Mouse (Mus musculus): ENCODE data around the gene Cemip. TPM values are rescaled to one million over a fixed set of nuclear protein-coding genes. Genes with fewer than 3 reads are reported as not detected.
A peak's percentile ranks its signal among the peaks of the same experiment; 100 is the strongest.

Cemip gene
- polyA plus RNA-seq, 1 experiment from 2014 or later = 0.62 TPM

GRCm38 (mm10) chr7:84088971-84089370 is 2.7 kb upstream of the Cemip start:
- 22% methylated on average over 4 of the region's 4 CpGs for WGBS
- Histone ChIP-seq H3K36me3 (no peaks in the 10 kb centered on the region), H3K4me3 (no peak overlapping the region), H3K4me1 (replicated peaks) (peaks cover 20% of the 10 kb centered on the region), H3K4me2 (no peak overlapping the region), H3K27me3 (peaks cover 15% of the 10 kb centered on the region; the same call in 1 of the 2 replicates), H3K27ac (replicated peaks) (no peak overlapping the region), H3K9ac (no peak overlapping the region), H3K9me3 (no peaks in the 10 kb centered on the region)
- ATAC-seq (ENCODE audit: low FRiP score, low read depth) = no peak

- no peak overlapping the region for H3K9ac ChIP-seq
- no peak for ATAC-seq (ENCODE audit: low FRiP score, low read depth)
- H3K4me1 ChIP-seq (replicated peaks) = peaks cover 20% of the 10 kb centered on the region
- no peaks in the 10 kb centered on the region for H3K9me3 ChIP-seq
- no peak overlapping the region for H3K27ac ChIP-seq (replicated peaks)
- 87% methylated on average over 3 of the region's 3 CpGs for WGBS
- peaks cover 22% of the 10 kb centered on the region; the same call in 1 of the 2 replicates for H3K27me3 ChIP-seq
- H3K36me3 ChIP-seq = no peaks in the 10 kb centered on the region
- no peak overlapping the region for H3K4me3 ChIP-seq
- no peak overlapping the region for H3K4me2 ChIP-seq
Observed at GRCm38 (mm10) chr7:84088191-84088590, 1.9 kb upstream of the Cemip start.

GRCm38 (mm10) chr7:84085049-84085945 is 1.0 kb downstream of the Cemip start:
- peaks cover 22% of the 10 kb centered on the region; the same call in 1 of the 2 replicates for H3K27me3 ChIP-seq
- H3K9ac ChIP-seq = peak overlapping the region; percentile 50; the same call in 1 of the 2 replicates
- H3K27ac ChIP-seq (replicated peaks) = no peak overlapping the region
- H3K9me3 ChIP-seq = no peaks in the 10 kb centered on the region
- peak overlapping the region; percentile 94 for H3K4me2 ChIP-seq
- H3K36me3 ChIP-seq = no peaks in the 10 kb centered on the region
- peak overlapping the region; percentile 59 for H3K4me3 ChIP-seq
- ATAC-seq (ENCODE audit: low FRiP score, low read depth) = 0 out of 2 replicates have a peak, but pooled peaks have one; percentile 23
- WGBS = 3% methylated on average over 39 of the region's 39 CpGs
- H3K4me1 ChIP-seq (replicated peaks) = peaks cover 20% of the 10 kb centered on the region

GRCm38 (mm10) chr7:84077257-84078013 is 8.9 kb downstream of the Cemip start:
- Histone ChIP-seq H3K9ac (no peak overlapping the region), H3K4me2 (no peak overlapping the region), H3K9me3 (no peaks in the 10 kb centered on the region), H3K27ac (replicated peaks) (no peak overlapping the region), H3K36me3 (no peaks in the 10 kb centered on the region), H3K4me3 (no peak overlapping the region), H3K27me3 (no peaks in the 10 kb centered on the region), H3K4me1 (replicated peaks) (no peaks in the 10 kb centered on the region)
- 74% methylated on average over 7 of the region's 7 CpGs for WGBS
- ATAC-seq (ENCODE audit: low FRiP score, low read depth) = no peak

GRCm38 (mm10) chr7:84074266-84074665 is 12.0 kb downstream of the Cemip start:
- Histone ChIP-seq H3K9me3 (no peaks in the 10 kb centered on the region), H3K9ac (no peak overlapping the region), H3K36me3 (no peaks in the 10 kb centered on the region), H3K27me3 (no peaks in the 10 kb centered on the region), H3K27ac (replicated peaks) (no peak overlapping the region), H3K4me3 (no peak overlapping the region), H3K4me1 (replicated peaks) (no peaks in the 10 kb centered on the region), H3K4me2 (no peak overlapping the region)
- WGBS = 73% methylated on average over 8 of the region's 8 CpGs
- no peak for ATAC-seq (ENCODE audit: low FRiP score, low read depth)

GRCm38 (mm10) chr7:84073856-84074255 is 12.4 kb downstream of the Cemip start:
- 85% methylated on average over 3 of the region's 3 CpGs for WGBS
- Histone ChIP-seq H3K27ac (replicated peaks) (no peak overlapping the region), H3K4me2 (no peak overlapping the region)

GRCm38 (mm10) chr7:84068931-84069330 is 17.4 kb downstream of the Cemip start:
- 70% methylated on average over 5 of the region's 5 CpGs for WGBS
- no peaks in the 10 kb centered on the region for H3K36me3 ChIP-seq
- H3K9ac ChIP-seq = no peak overlapping the region
- H3K27ac ChIP-seq (replicated peaks) = no peak overlapping the region
- no peaks in the 10 kb centered on the region for H3K9me3 ChIP-seq
- H3K27me3 ChIP-seq = no peaks in the 10 kb centered on the region
- no peak for ATAC-seq (ENCODE audit: low FRiP score, low read depth)
- no peak overlapping the region for H3K4me3 ChIP-seq
- no peaks in the 10 kb centered on the region for H3K4me1 ChIP-seq (replicated peaks)
- H3K4me2 ChIP-seq = no peak overlapping the region

More at GRCm38 (mm10) chr7:84073856-84074255, 12.4 kb downstream of the Cemip start:
- Histone ChIP-seq H3K4me1 (replicated peaks) (no peaks in the 10 kb centered on the region), H3K36me3 (no peaks in the 10 kb centered on the region), H3K27me3 (no peaks in the 10 kb centered on the region), H3K4me3 (no peak overlapping the region), H3K9me3 (no peaks in the 10 kb centered on the region), H3K9ac (no peak overlapping the region)
- no peak for ATAC-seq (ENCODE audit: low FRiP score, low read depth)

GRCm38 (mm10) chr7:84059799-84060198 is 26.5 kb downstream of the Cemip start:
- Histone ChIP-seq H3K9ac (no peak overlapping the region), H3K4me1 (replicated peaks) (no peaks in the 10 kb centered on the region), H3K9me3 (no peaks in the 10 kb centered on the region), H3K27ac (replicated peaks) (no peak overlapping the region), H3K4me2 (no peak overlapping the region), H3K27me3 (no peaks in the 10 kb centered on the region), H3K36me3 (no peaks in the 10 kb centered on the region), H3K4me3 (no peak overlapping the region)
- no peak for ATAC-seq (ENCODE audit: low FRiP score, low read depth)
- 93% methylated on average over 7 of the region's 7 CpGs for WGBS

GRCm38 (mm10) chr7:84055961-84056629 is 30.2 kb downstream of the Cemip start:
- Histone ChIP-seq H3K9ac (no peak overlapping the region), H3K36me3 (no peaks in the 10 kb centered on the region), H3K4me2 (no peak overlapping the region), H3K27ac (replicated peaks) (no peak overlapping the region), H3K4me3 (no peak overlapping the region), H3K4me1 (replicated peaks) (no peaks in the 10 kb centered on the region), H3K27me3 (no peaks in the 10 kb centered on the region), H3K9me3 (no peaks in the 10 kb centered on the region)
- 78% methylated on average over 7 of the region's 7 CpGs for WGBS
- ATAC-seq (ENCODE audit: low FRiP score, low read depth) = no peak

- no peak overlapping the region for H3K4me3 ChIP-seq
- H3K4me2 ChIP-seq = no peak overlapping the region
- no peaks in the 10 kb centered on the region for H3K9me3 ChIP-seq
- no peaks in the 10 kb centered on the region for H3K36me3 ChIP-seq
- WGBS = 92% methylated on average over 7 of the region's 7 CpGs
- ATAC-seq (ENCODE audit: low FRiP score, low read depth) = no peak
- H3K27ac ChIP-seq (replicated peaks) = no peak overlapping the region
- no peaks in the 10 kb centered on the region for H3K27me3 ChIP-seq
- H3K9ac ChIP-seq = no peak overlapping the region
- H3K4me1 ChIP-seq (replicated peaks) = no peaks in the 10 kb centered on the region
Observed at GRCm38 (mm10) chr7:84053856-84054255, 32.4 kb downstream of the Cemip start.

- Histone ChIP-seq H3K4me3 (no peak overlapping the region), H3K9me3 (no peaks in the 10 kb centered on the region), H3K4me2 (no peak overlapping the region), H3K9ac (no peak overlapping the region), H3K27me3 (no peaks in the 10 kb centered on the region), H3K36me3 (no peaks in the 10 kb centered on the region), H3K27ac (replicated peaks) (no peak overlapping the region), H3K4me1 (replicated peaks) (no peaks in the 10 kb centered on the region)
- WGBS = 81% methylated on average over 4 of the region's 4 CpGs
- no peak for ATAC-seq (ENCODE audit: low FRiP score, low read depth)
Observed at GRCm38 (mm10) chr7:84051423-84051822, 34.9 kb downstream of the Cemip start.

- H3K27ac ChIP-seq (replicated peaks) = no peak overlapping the region
- ATAC-seq (ENCODE audit: low FRiP score, low read depth) = no peak
- H3K9me3 ChIP-seq = no peaks in the 10 kb centered on the region
- H3K4me2 ChIP-seq = no peak overlapping the region
- no peaks in the 10 kb centered on the region for H3K36me3 ChIP-seq
- no peaks in the 10 kb centered on the region for H3K27me3 ChIP-seq
- H3K9ac ChIP-seq = no peak overlapping the region
- no peaks in the 10 kb centered on the region for H3K4me1 ChIP-seq (replicated peaks)
- no peak overlapping the region for H3K4me3 ChIP-seq
- 94% methylated on average over 4 of the region's 4 CpGs for WGBS
Observed at GRCm38 (mm10) chr7:84045546-84045945, 40.8 kb downstream of the Cemip start.

All from hindbrain, embryonic 15.5 days (tissue).